Mouse (Mus musculus) myocyte (in vitro differentiated cells): ENCODE data around the gene Nsmf.

Source experiments
- MYOG ChIP-seq, 3 experiments: IDR thresholded peaks; one replicate each; pipeline ENCODE4 v1.6.1; 2011; ENCODE audit warnings: control low read depth in 2 of 3, low read depth in 2 of 3, mild to moderate bottlenecking in 2 of 3; ENCODE audit not compliant: insufficient read length in 2 of 3, control insufficient read depth in 1 of 3, insufficient read depth in 1 of 3
- POLR2A ChIP-seq: IDR thresholded peaks from one replicate; pipeline ENCODE4 v1.6.1; 2011; ENCODE audit warnings: low read depth, mild to moderate bottlenecking, control low read depth, moderate library complexity; ENCODE audit not compliant: insufficient read length
- TCF12 ChIP-seq: IDR thresholded peaks from one replicate; pipeline ENCODE4 v1.6.1; 2011; ENCODE audit warnings: mild to moderate bottlenecking, control low read depth; ENCODE audit not compliant: poor library complexity, insufficient read depth, severe bottlenecking

- TF ChIP-seq POLR2A (no peak), TCF12 (no peak), MYOG (IDR thresholded peaks at IDR 0.05; ENCODE audit: control insufficient read depth in 1 of 3, insufficient read depth in 1 of 3, insufficient read length in 2 of 3, low read depth in 2 of 3) (no peak)
Measured at GRCm38 (mm10) chr2:25098005-25098615, 44.0 kb downstream of the Nsmf start.
